Mouse (Mus musculus) retina, adult 2 months (tissue): Measurements from ENCODE around the gene Tk1.

Experiments used
- DNase-seq: peaks from one replicate; pipeline ENCODE4 v3.0.0-alpha.2; 2012; ENCODE audit warnings: low read depth, low spot score

Tk1 gene

GRCm38 (mm10) chr11:117770407-117770806, 55.5 kb downstream of the Tk1 start:
- DNase-seq = no peak

GRCm38 (mm10) chr11:117769683-117770047, 56.2 kb downstream of the Tk1 start:
- DNase-seq = no peak

GRCm38 (mm10) chr11:117768725-117769682, 56.9 kb downstream of the Tk1 start:
- no peak for DNase-seq

GRCm38 (mm10) chr11:117766275-117766674, 59.6 kb downstream of the Tk1 start:
- no peak for DNase-seq
